Mouse (Mus musculus): Measurements from ENCODE around the gene Mmp11. TPM values are rescaled to one million over a fixed set of nuclear protein-coding genes. Genes with fewer than 3 reads are reported as not detected.

Gene Mmp11
- polyA plus RNA-seq, 2 experiments, result 1.1 to 1.5 TPM

DNA sequence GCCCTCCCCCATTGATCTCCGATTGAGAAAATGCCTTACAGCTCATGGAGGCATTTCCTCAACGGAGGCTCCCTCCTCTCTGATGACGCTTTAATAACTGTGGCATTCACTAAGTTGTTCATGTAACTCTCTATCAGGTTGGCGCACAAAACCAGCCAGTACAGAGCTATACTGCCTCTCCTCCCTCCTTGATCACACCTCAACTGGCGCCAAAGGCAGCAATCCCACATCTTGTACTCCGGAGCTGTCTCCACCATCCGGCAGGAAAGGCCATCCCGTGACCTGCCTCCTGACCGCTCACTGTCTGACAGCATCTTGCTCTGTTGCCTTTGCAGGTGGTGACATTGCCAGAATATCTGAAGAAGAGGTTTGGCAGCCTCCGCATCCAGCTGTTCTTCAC is 37.5 kb upstream of the Mmp11 start:
- Histone ChIP-seq H3K9ac (replicated peaks) (no peak overlapping the region), H3K4me1 (replicated peaks; ENCODE audit: control insufficient read depth in 2 of 2, insufficient read depth in 2 of 2, low read length in 1 of 2) (no peaks in the 10 kb centered on the region), H3K36me3 (replicated peaks; ENCODE audit: control insufficient read depth, insufficient read depth, low read depth) (no peaks in the 10 kb centered on the region), H3K27ac (no peak overlapping the region), H3K27me3 (ENCODE audit: control insufficient read depth, insufficient read depth, low read length) (no peaks in the 10 kb centered on the region), H3K4me2 (ENCODE audit: low read depth) (no peak overlapping the region), H3K4me3 (ENCODE audit: insufficient read depth in 1 of 2, low read depth in 2 of 2, low read length in 2 of 2) (no peak overlapping the region), H3K9me3 (ENCODE audit: control insufficient read depth, low read length) (no peaks in the 10 kb centered on the region)
- 73% methylated on average over 10 of the region's 10 CpGs for WGBS (ENCODE audit: insufficient replicate concordance)
- ATAC-seq (ENCODE audit: insufficient read depth) (no peak), DNase-seq (ENCODE audit: low read depth in 3 of 3, low spot score in 3 of 3) (no peak)
- TF ChIP-seq EP300 (IDR thresholded peaks at IDR 0.05; ENCODE audit: low read depth) (no peak), CTCF (IDR thresholded peaks at IDR 0.05; ENCODE audit: low read depth) (no peak)

- Histone ChIP-seq H3K27me3 (ENCODE audit: control insufficient read depth, insufficient read depth, low read length) (peaks cover 17% of the 10 kb centered on the region), H3K27ac (no peak within 1 kb of the TSS), H3K4me3 (ENCODE audit: insufficient read depth in 1 of 2, low read depth in 2 of 2, low read length in 2 of 2) (peak within 1 kb of the TSS; percentile 45 to 52), H3K9ac (replicated peaks) (peak within 1 kb of the TSS; percentile 2), H3K36me3 (replicated peaks; ENCODE audit: control insufficient read depth, insufficient read depth, low read depth) (no peaks in the 10 kb centered on the region), H3K9me3 (ENCODE audit: control insufficient read depth, low read length) (no peaks in the 10 kb centered on the region), H3K4me1 (replicated peaks; ENCODE audit: control insufficient read depth in 2 of 2, insufficient read depth in 2 of 2, low read length in 1 of 2) (peaks cover 0 to 7% of the 10 kb centered on the region in 2 experiments; a peak in 1 of 4 replicates), H3K4me2 (ENCODE audit: low read depth) (peak within 1 kb of the TSS; percentile 62)
- DNase-seq (ENCODE audit: low read depth in 3 of 3, low spot score in 3 of 3) (no peak), ATAC-seq (ENCODE audit: insufficient read depth) (0 out of 2 replicates have a peak, but pooled peaks have one; percentile 26)
- no peak for TF ChIP-seq CTCF (IDR thresholded peaks at IDR 0.05; ENCODE audit: low read depth)
- no peak for TF ChIP-seq EP300 (IDR thresholded peaks at IDR 0.05; ENCODE audit: low read depth)
- 14% methylated on average over 20 of the region's 20 CpGs for WGBS (ENCODE audit: insufficient replicate concordance)
These were observed 18.1 kb upstream of the Mmp11 start, which contains the start of gene Gm5134 for GRCm38 (mm10) chr10:75954381-75954811. Gene Gm5134, plus strand, starts transcription at chr10:75954514.

GRCm38 (mm10) chr10:75951424-75952050 is 15.2 kb upstream of the Mmp11 start:
- Histone ChIP-seq H3K27ac (no peak overlapping the region), H3K4me3 (ENCODE audit: insufficient read depth in 1 of 2, low read depth in 2 of 2, low read length in 2 of 2) (peak overlapping the region; percentile 33 to 38; a peak in 3 of 4 replicates), H3K36me3 (replicated peaks; ENCODE audit: control insufficient read depth, insufficient read depth, low read depth) (no peaks in the 10 kb centered on the region), H3K4me2 (ENCODE audit: low read depth) (peak overlapping the region; percentile 58), H3K9ac (replicated peaks) (no peak overlapping the region), H3K27me3 (ENCODE audit: control insufficient read depth, insufficient read depth, low read length) (peaks cover 26% of the 10 kb centered on the region), H3K9me3 (ENCODE audit: control insufficient read depth, low read length) (no peaks in the 10 kb centered on the region), H3K4me1 (replicated peaks; ENCODE audit: control insufficient read depth in 2 of 2, insufficient read depth in 2 of 2, low read length in 1 of 2) (peaks cover 0 to 7% of the 10 kb centered on the region in 2 experiments; a peak in 1 of 4 replicates)
- TF ChIP-seq EP300 (IDR thresholded peaks at IDR 0.05; ENCODE audit: low read depth) (no peak), CTCF (IDR thresholded peaks at IDR 0.05; ENCODE audit: low read depth) (peak; percentile 73)
- WGBS (ENCODE audit: insufficient replicate concordance), result 2% methylated on average over 13 of the region's 13 CpGs
- ATAC-seq (ENCODE audit: insufficient read depth), result 0 out of 2 replicates have a peak, but pooled peaks have one; percentile 21
- peak in 1 of 3 experiments; percentile 42 for DNase-seq (ENCODE audit: low read depth in 3 of 3, low spot score in 3 of 3)

- Histone ChIP-seq H3K36me3 (replicated peaks; ENCODE audit: control insufficient read depth, insufficient read depth, low read depth) (no peaks in the 10 kb centered on the region), H3K27ac (no peak overlapping the region), H3K9me3 (ENCODE audit: control insufficient read depth, low read length) (no peaks in the 10 kb centered on the region), H3K27me3 (ENCODE audit: control insufficient read depth, insufficient read depth, low read length) (peaks cover 26% of the 10 kb centered on the region), H3K9ac (replicated peaks) (no peak overlapping the region), H3K4me2 (ENCODE audit: low read depth) (peak overlapping the region; percentile 58), H3K4me3 (ENCODE audit: insufficient read depth in 1 of 2, low read depth in 2 of 2, low read length in 2 of 2) (peak overlapping the region; percentile 38 to 44), H3K4me1 (replicated peaks; ENCODE audit: control insufficient read depth in 2 of 2, insufficient read depth in 2 of 2, low read length in 1 of 2) (peaks cover 0 to 7% of the 10 kb centered on the region in 2 experiments; a peak in 1 of 4 replicates)
- 8% methylated on average over 23 of the region's 23 CpGs for WGBS (ENCODE audit: insufficient replicate concordance)
- TF ChIP-seq EP300 (IDR thresholded peaks at IDR 0.05; ENCODE audit: low read depth) (no peak), CTCF (IDR thresholded peaks at IDR 0.05; ENCODE audit: low read depth) (no peak)
- DNase-seq (ENCODE audit: low read depth in 3 of 3, low spot score in 3 of 3) (no peak), ATAC-seq (ENCODE audit: insufficient read depth) (peak; percentile 12; the same call in 1 of the 2 replicates)
These were observed 14.5 kb upstream of the Mmp11 start for GRCm38 (mm10) chr10:75950791-75951210.
